Mouse (Mus musculus) hindbrain, postnatal 0 days (tissue): Measurements from ENCODE around the gene Baz1b. TPM values are rescaled to one million over a fixed set of nuclear protein-coding genes. Genes with fewer than 3 reads are reported as not detected.
A peak's percentile ranks its signal among the peaks of the same experiment; 100 is the strongest.

Source experiments
- ATAC-seq: fragments of 200-750 bp; cut with Nextera tagmentation; 2 replicates; pipeline ENCODE4 v1.8.0; 2017; ENCODE audit warnings: mild to moderate bottlenecking, moderate TSS enrichment, moderate library complexity
- DNase-seq: peaks from one replicate; pipeline ENCODE4 v3.0.0-alpha.2; 2015; ENCODE audit warnings: low spot score
- H3K27ac ChIP-seq: fragments of 300-500 bp; sonication (generic); 2 replicates; pipeline ENCODE4 v1.5.1; 2014; ENCODE audit warnings: mild to moderate bottlenecking
- H3K27me3 ChIP-seq: fragments of 300-500 bp; sonication (generic); 2 replicates; pipeline ENCODE4 v1.6.1; 2014; ENCODE audit warnings: low read length, mixed read lengths; ENCODE audit not compliant: insufficient read depth
- H3K36me3 ChIP-seq: fragments of 300-500 bp; sonication (generic); 2 replicates; pipeline ENCODE4 v1.6.1; 2014; ENCODE audit warnings: low read length, mixed read lengths; ENCODE audit not compliant: insufficient read depth
- H3K4me1 ChIP-seq: fragments of 300-500 bp; sonication (generic); 2 replicates; pipeline ENCODE4 v1.6.1; 2014; ENCODE audit warnings: antibody characterized with exemption, low read length, mixed read lengths; ENCODE audit not compliant: insufficient read depth
- H3K4me2 ChIP-seq: fragments of 300-500 bp; sonication (generic); 2 replicates; pipeline ENCODE4 v1.6.1; 2014; ENCODE audit warnings: low read depth, mild to moderate bottlenecking, low read length, moderate library complexity, mixed read lengths
- H3K4me3 ChIP-seq: fragments of 300-500 bp; sonication (generic); 2 replicates; pipeline ENCODE4 v1.5.1; 2014; ENCODE audit warnings: low read length
- H3K9ac ChIP-seq: fragments of 300-500 bp; sonication (generic); replicated peaks from 2 replicates; pipeline ENCODE4 v1.6.1; 2014; ENCODE audit warnings: mild to moderate bottlenecking, low read length, moderate library complexity, mixed read lengths
- H3K9me3 ChIP-seq: fragments of 300-500 bp; sonication (generic); 2 replicates; pipeline ENCODE4 v1.6.1; 2016; ENCODE audit warnings: low read length, mixed read lengths
- CTCF ChIP-seq: IDR thresholded peaks from 2 replicates; pipeline ENCODE4 v1.5.1; 2016; ENCODE audit warnings: antibody characterized with exemption, control low read depth, low read depth
- WGBS: fragments of 180-500 bp; shearing (Covaris S2); extraction: QIAGEN DNeasy Blood & Tissue Kit; methylation state at CpG from one replicate; pipeline ENCODE4 v1.1.7; 2014; 5-methylcytosine and 5-hydroxymethylcytosine counted together
- polyA plus RNA-seq: library from polyadenylated mRNA; unstranded; fragments of >200 nt; fragmentation: Nextera tagmentation; extraction: Ambion mirVana; gene quantifications from 2 replicates; pipeline ENCODE4 v1.2.1, GENCODE M21; 2015
- total RNA-seq: library from RNA; depleted of rRNA; stranded (reverse); fragments of >200 nt; gene quantifications from 2 replicates; pipeline ENCODE4 v1.2.3, GENCODE M21; 2014

Baz1b gene
- total and polyA plus RNA-seq, 2 experiments from 2014 or later: 15.8 to 42.9 TPM

- H3K9me3 ChIP-seq: no peaks in the 10 kb centered on the region
- peak; percentile 86 for TF ChIP-seq CTCF
- ATAC-seq (no peak), DNase-seq (peak; percentile 83)
- H3K27me3 ChIP-seq: no peaks in the 10 kb centered on the region
- H3K9ac ChIP-seq: no peak overlapping the region
- 33% methylated on average over 2 of the region's 2 CpGs for WGBS
- H3K4me3 ChIP-seq: no peak overlapping the region
- no peak overlapping the region for H3K27ac ChIP-seq
- H3K4me2 ChIP-seq: no peak overlapping the region
- no peaks in the 10 kb centered on the region for H3K36me3 ChIP-seq
- peaks cover 17% of the 10 kb centered on the region for H3K4me1 ChIP-seq
Measured at GRCm38 (mm10) chr5:135191620-135192019, 4.6 kb downstream of the Baz1b start.

- no peak overlapping the region for H3K4me2 ChIP-seq
- peaks cover 17% of the 10 kb centered on the region for H3K4me1 ChIP-seq
- no peaks in the 10 kb centered on the region for H3K36me3 ChIP-seq
- H3K27ac ChIP-seq: no peak overlapping the region
- H3K27me3 ChIP-seq: no peaks in the 10 kb centered on the region
- TF ChIP-seq CTCF: no peak
- 98% methylated on average over 1 of the region's 1 CpGs for WGBS
- ATAC-seq: no peak
- H3K9ac ChIP-seq: no peak overlapping the region
- no peak overlapping the region for H3K4me3 ChIP-seq
- H3K9me3 ChIP-seq: no peaks in the 10 kb centered on the region
- no peak for DNase-seq
Measured at GRCm38 (mm10) chr5:135192431-135192830, 5.4 kb downstream of the Baz1b start.

- 72% methylated on average over 6 of the region's 6 CpGs for WGBS
- ATAC-seq: no peak
Measured at GRCm38 (mm10) chr5:135196367-135196766, 9.3 kb downstream of the Baz1b start.

GRCm38 (mm10) chr5:135202763-135203162, 15.7 kb downstream of the Baz1b start:
- Histone ChIP-seq H3K4me1 (no peaks in the 10 kb centered on the region), H3K4me3 (no peak overlapping the region), H3K27ac (no peak overlapping the region), H3K27me3 (no peaks in the 10 kb centered on the region), H3K9me3 (no peaks in the 10 kb centered on the region), H3K9ac (no peak overlapping the region), H3K36me3 (peaks cover 25% of the 10 kb centered on the region), H3K4me2 (no peak overlapping the region)
- no peak for ATAC-seq
- 89% methylated on average over 3 of the region's 3 CpGs for WGBS
- TF ChIP-seq CTCF: no peak
- no peak for DNase-seq

More at GRCm38 (mm10) chr5:135196367-135196766, 9.3 kb downstream of the Baz1b start:
- Histone ChIP-seq H3K9me3 (no peaks in the 10 kb centered on the region), H3K27ac (no peak overlapping the region), H3K9ac (no peak overlapping the region), H3K4me2 (no peak overlapping the region), H3K27me3 (no peaks in the 10 kb centered on the region), H3K4me1 (no peaks in the 10 kb centered on the region), H3K36me3 (peaks cover 17% of the 10 kb centered on the region), H3K4me3 (no peak overlapping the region)
- DNase-seq: no peak
- TF ChIP-seq CTCF: no peak

- peak; percentile 36; the same call in 1 of the 2 replicates for TF ChIP-seq CTCF
- Histone ChIP-seq H3K36me3 (peaks cover 32% of the 10 kb centered on the region), H3K4me1 (no peaks in the 10 kb centered on the region), H3K4me2 (no peak overlapping the region), H3K4me3 (no peak overlapping the region), H3K27me3 (no peaks in the 10 kb centered on the region), H3K27ac (no peak overlapping the region), H3K9ac (no peak overlapping the region), H3K9me3 (no peaks in the 10 kb centered on the region)
- no peak for DNase-seq
- 100% methylated on average over 1 of the region's 1 CpGs for WGBS
- no peak for ATAC-seq
Measured at GRCm38 (mm10) chr5:135208197-135208596, 21.1 kb downstream of the Baz1b start.

GRCm38 (mm10) chr5:135216871-135217270, 29.8 kb downstream of the Baz1b start:
- Histone ChIP-seq H3K27me3 (no peaks in the 10 kb centered on the region), H3K4me2 (no peak overlapping the region), H3K9ac (no peak overlapping the region), H3K4me3 (no peak overlapping the region), H3K36me3 (peaks cover 65% of the 10 kb centered on the region), H3K4me1 (no peaks in the 10 kb centered on the region), H3K27ac (no peak overlapping the region), H3K9me3 (no peaks in the 10 kb centered on the region)
- ATAC-seq (no peak), DNase-seq (no peak)
- no peak for TF ChIP-seq CTCF
- WGBS: 87% methylated on average over 6 of the region's 6 CpGs

GRCm38 (mm10) chr5:135220941-135221340, 33.9 kb downstream of the Baz1b start:
- H3K4me2 ChIP-seq: no peak overlapping the region
- no peaks in the 10 kb centered on the region for H3K4me1 ChIP-seq
- H3K9me3 ChIP-seq: no peaks in the 10 kb centered on the region
- TF ChIP-seq CTCF: no peak
- H3K9ac ChIP-seq: no peak overlapping the region
- no peak for DNase-seq
- H3K36me3 ChIP-seq: peaks cover 61% of the 10 kb centered on the region
- H3K27me3 ChIP-seq: no peaks in the 10 kb centered on the region
- H3K4me3 ChIP-seq: no peak overlapping the region
- no peak for ATAC-seq
- H3K27ac ChIP-seq: no peak overlapping the region
